Mouse (Mus musculus) ES-E14 (cell line): ENCODE results near the gene Mical2. TPM values are rescaled to one million over a fixed set of nuclear protein-coding genes. Genes with fewer than 3 reads are reported as not detected.

Experiments used
- DNase-seq: peaks from one replicate; pipeline ENCODE4 v3.0.0-alpha.2; 2013; ENCODE audit warnings: low read depth, low spot score
- H3K27ac ChIP-seq: 2 replicates; pipeline ENCODE4 v1.5.1; 2012; ENCODE audit warnings: low read depth, mild to moderate bottlenecking, low read length, moderate library complexity, mixed read lengths; ENCODE audit not compliant: poor library complexity, insufficient read depth, severe bottlenecking
- H3K36me3 ChIP-seq: 2 replicates; pipeline ENCODE4 v1.6.1; 2012; ENCODE audit warnings: mild to moderate bottlenecking, low read length, moderate library complexity, mixed read lengths; ENCODE audit not compliant: control insufficient read depth, poor library complexity, insufficient read depth, severe bottlenecking
- H3K4me1 ChIP-seq, 2 experiments: fragments of 150-350 bp in 1 of 2; sonication (generic) in 1 of 2; 2 replicates each; pipeline ENCODE4 v1.6.1; 2012; ENCODE audit warnings: low read length in 2 of 2, mild to moderate bottlenecking in 1 of 2, mixed read lengths in 1 of 2; ENCODE audit not compliant: control insufficient read depth in 2 of 2, insufficient read depth in 2 of 2, poor library complexity in 1 of 2
- H3K4me3 ChIP-seq, 2 experiments: fragments of 150-350 bp in 1 of 2; sonication (generic) in 1 of 2; 2 replicates each; pipeline ENCODE4 v1.5.1; 2012; ENCODE audit warnings: low read length in 2 of 2, low read depth in 1 of 2, mild to moderate bottlenecking in 1 of 2, mixed read lengths in 1 of 2; ENCODE audit not compliant: insufficient read depth in 1 of 2, poor library complexity in 1 of 2, severe bottlenecking in 1 of 2
- H3K9ac ChIP-seq: 2 replicates; pipeline ENCODE4 v1.6.1; 2012; ENCODE audit warnings: low read depth, mild to moderate bottlenecking, low read length, mixed read lengths; ENCODE audit not compliant: poor library complexity, insufficient read depth, severe bottlenecking
- H3K9me3 ChIP-seq: fragments of 150-350 bp; sonication (generic); 2 replicates; pipeline ENCODE4 v1.6.1; 2012; ENCODE audit warnings: low read depth, mild to moderate bottlenecking, low read length; ENCODE audit not compliant: control insufficient read depth, insufficient read depth
- CHD2 ChIP-seq: IDR thresholded peaks from 2 replicates; pipeline ENCODE4 v1.6.1; 2014; ENCODE audit warnings: mild to moderate bottlenecking, low read depth, low read length, inconsistent platforms
- HCFC1 ChIP-seq: IDR thresholded peaks from 2 replicates; pipeline ENCODE4 v1.6.1; 2012; ENCODE audit warnings: low read length, inconsistent platforms, borderline replicate concordance; ENCODE audit not compliant: insufficient read depth
- MAFK ChIP-seq: IDR thresholded peaks from 2 replicates; pipeline ENCODE4 v1.6.1; 2014; ENCODE audit warnings: mild to moderate bottlenecking, low read depth, low read length, inconsistent platforms; ENCODE audit not compliant: insufficient read depth
- ZC3H11A ChIP-seq: IDR thresholded peaks from 2 replicates; pipeline ENCODE4 v1.6.1; 2012; ENCODE audit warnings: low read depth, mild to moderate bottlenecking, inconsistent platforms, low read length, borderline replicate concordance
- ZNF384 ChIP-seq: IDR thresholded peaks from 2 replicates; pipeline ENCODE4 v1.6.1; 2012; ENCODE audit warnings: low read depth, low read length, inconsistent platforms
- in situ Hi-C, 2 experiments: fragments of 600-800 bp; cut with MboI; formaldehyde crosslinking; loops; one replicate each; pipeline ENCODE4 v1.15.1; 2025; ENCODE audit warnings: low sequenced_read_pairs in 2 of 2, inconsistent platforms in 1 of 2; ENCODE audit not compliant: unreplicated experiment in 2 of 2
- total RNA-seq: library from RNA; depleted of rRNA; stranded (reverse); fragments of 300-350 nt; gene quantifications from 2 replicates; pipeline ENCODE4 v1.2.3, GENCODE M21; 2012

The Mical2 gene
- total RNA-seq, 1 experiment: 9.9 TPM

- H3K4me1 ChIP-seq: no peaks in the 10 kb centered on the region
- H3K4me3 ChIP-seq: no peak overlapping the region
- TF ChIP-seq HCFC1 (no peak), ZNF384 (no peak), ZC3H11A (no peak), MAFK (no peak), CHD2 (no peak)
- no peak for DNase-seq
- in situ Hi-C loops: no loop called here
- H3K36me3 ChIP-seq: no peaks in the 10 kb centered on the region
- H3K9ac ChIP-seq: no peak overlapping the region
- H3K27ac ChIP-seq: no peak overlapping the region
- H3K9me3 ChIP-seq: no peaks in the 10 kb centered on the region
Observed at GRCm38 (mm10) chr7:112332426-112332825, 106.8 kb downstream of the Mical2 start.

- in situ Hi-C loops: no loop called here
- no peak overlapping the region for H3K4me3 ChIP-seq
- H3K27ac ChIP-seq: no peak overlapping the region
- H3K4me1 ChIP-seq: no peaks in the 10 kb centered on the region
- TF ChIP-seq HCFC1 (no peak), ZC3H11A (no peak), ZNF384 (no peak), CHD2 (no peak), MAFK (no peak)
- no peaks in the 10 kb centered on the region for H3K9me3 ChIP-seq
- no peak overlapping the region for H3K9ac ChIP-seq
- DNase-seq: no peak
- no peaks in the 10 kb centered on the region for H3K36me3 ChIP-seq
Observed at GRCm38 (mm10) chr7:112333404-112333803, 107.7 kb downstream of the Mical2 start.

GRCm38 (mm10) chr7:112336213-112336631 is 110.6 kb downstream of the Mical2 start:
- H3K36me3 ChIP-seq: no peaks in the 10 kb centered on the region
- H3K9me3 ChIP-seq: no peaks in the 10 kb centered on the region
- H3K9ac ChIP-seq: no peak overlapping the region
- no peak for TF ChIP-seq MAFK
- TF ChIP-seq HCFC1: no peak
- no peak for TF ChIP-seq ZC3H11A
- no peak for TF ChIP-seq ZNF384
- no peak for TF ChIP-seq CHD2
- no peak for DNase-seq
- in situ Hi-C loops: no loop called here
- H3K27ac ChIP-seq: no peak overlapping the region
- no peak overlapping the region for H3K4me3 ChIP-seq
- no peaks in the 10 kb centered on the region for H3K4me1 ChIP-seq

DNA sequence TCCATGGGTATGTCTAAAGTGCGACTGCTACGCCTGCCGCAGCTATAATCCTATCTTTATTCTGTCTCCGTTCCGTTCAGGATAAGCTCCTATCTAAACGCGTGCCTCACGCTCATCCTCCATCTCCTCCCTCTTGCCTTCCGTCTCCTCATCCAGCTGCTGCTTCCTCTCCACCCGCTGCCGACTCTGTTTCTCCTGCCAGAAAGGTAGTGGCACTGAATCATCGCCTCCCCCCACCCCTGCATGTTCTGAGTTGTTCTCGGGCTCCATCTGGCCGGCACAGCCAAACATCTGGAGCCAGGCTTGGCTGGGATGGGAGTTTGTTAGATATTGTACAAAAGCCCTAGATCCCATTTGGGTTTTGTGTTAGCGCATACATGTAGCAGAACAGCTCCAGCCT is 111.1 kb downstream of the Mical2 start:
- Histone ChIP-seq H3K4me3 (no peak overlapping the region), H3K27ac (no peak overlapping the region), H3K4me1 (no peaks in the 10 kb centered on the region), H3K36me3 (no peaks in the 10 kb centered on the region), H3K9ac (no peak overlapping the region), H3K9me3 (no peaks in the 10 kb centered on the region)
- in situ Hi-C loops: no loop called here
- TF ChIP-seq MAFK (no peak), CHD2 (no peak), HCFC1 (no peak), ZC3H11A (no peak), ZNF384 (no peak)
- DNase-seq: no peak

GRCm38 (mm10) chr7:112337736-112338135 is 112.1 kb downstream of the Mical2 start:
- Histone ChIP-seq H3K4me1 (no peaks in the 10 kb centered on the region), H3K4me3 (no peak overlapping the region), H3K9ac (no peak overlapping the region), H3K27ac (no peak overlapping the region), H3K36me3 (no peaks in the 10 kb centered on the region), H3K9me3 (no peaks in the 10 kb centered on the region)
- TF ChIP-seq HCFC1 (no peak), MAFK (no peak), ZC3H11A (no peak), ZNF384 (no peak), CHD2 (no peak)
- DNase-seq: no peak
- in situ Hi-C loops: no loop called here
